9 mouse cellular contexts compared by ENCODE assay signal in genomic region chr8:61309530-61310402, GRCm38 (mm10).
DNase-seq lines count a peak whose midpoint lies in the region; ATAC-seq lines count a peak whose summit lies in the region.
"Had no signal": no experiment of that assay in that cellular context is flagged by ENCODE, and none has a peak within 500 bp of the region (broad histone marks: within the 10 kb centered on the region; RNA-seq: fewer than 3 reads in every experiment).

No protein-coding gene starts in this region.

- H3K36me3 ChIP-seq in embryonic facial prominence, embryonic 14.5 days (ENCODE audit: control insufficient read depth, insufficient read depth, low read length): no peaks in the 10 kb centered on the region
- H3K36me3 ChIP-seq in limb, embryonic 10.5 days: no peaks in the 10 kb centered on the region

- H3K9me3 ChIP-seq in embryonic facial prominence, embryonic 14.5 days (ENCODE audit: control insufficient read depth, low read length): no peaks in the 10 kb centered on the region
- H3K9me3 ChIP-seq in limb, embryonic 10.5 days (replicated peaks): no peaks in the 10 kb centered on the region

- H3K9ac ChIP-seq in embryonic facial prominence, embryonic 14.5 days (ENCODE audit: low read depth, low read length): 0 out of 2 replicates have a peak overlapping the region, but pooled peaks have one; percentile 36

- H3K4me3 ChIP-seq in embryonic facial prominence, embryonic 14.5 days (ENCODE audit: low read depth, low read length): peak overlapping the region; percentile 12; the same call in 1 of the 2 replicates
- 0 out of 2 replicates have a peak overlapping the region, but pooled peaks have one; percentile 1 for H3K4me3 ChIP-seq in limb, embryonic 10.5 days

- H3K4me1 ChIP-seq in embryonic facial prominence, embryonic 14.5 days (ENCODE audit: control insufficient read depth, insufficient read depth, low read length): peaks cover 34% of the 10 kb centered on the region
- peaks cover 32% of the 10 kb centered on the region for H3K4me1 ChIP-seq in limb, embryonic 10.5 days

- intact Hi-C loops in heart, postnatal 36 days (cut with DNase I): no loop called here

- peak overlapping the region; percentile 81 for H3K27ac ChIP-seq in embryonic facial prominence, embryonic 14.5 days (replicated peaks; ENCODE audit: low read depth, low read length)
- peak overlapping the region; percentile 57 for H3K27ac ChIP-seq in limb, embryonic 10.5 days

- ATAC-seq in embryonic facial prominence, embryonic 14.5 days (ENCODE audit: low read depth): peak; percentile 53; the same call in 1 of the 2 replicates

- DNase-seq in heart, adult 11 months: peak; percentile 79
- DNase-seq in heart, postnatal 36 days: no peak
- DNase-seq in 3T3-L1 (ENCODE audit: low read depth, low spot score): peak; percentile 9
- no peak for DNase-seq in embryonic facial prominence, embryonic 14.5 days (ENCODE audit: low spot score)
- no peak for DNase-seq in limb, embryonic 10.5 days (ENCODE audit: low spot score)
- no peak for DNase-seq in spleen, adult 12 weeks (ENCODE audit: low spot score)
- no peak for DNase-seq in adrenal gland, adult 8-10 months
- no peak for DNase-seq in spleen, postnatal 4 days (ENCODE audit: low spot score in 2 of 2)
- DNase-seq: lung, postnatal 10 days had no signal

- 20% methylated on average over 20 of the region's 20 CpGs for WGBS in embryonic facial prominence, embryonic 14.5 days
- 36% methylated on average over 20 of the region's 20 CpGs for WGBS in limb, embryonic 10.5 days

- peak overlapping the region; percentile 50 for H3K4me2 ChIP-seq in embryonic facial prominence, embryonic 14.5 days (ENCODE audit: low read depth, low read length)

- no peaks in the 10 kb centered on the region for H3K27me3 ChIP-seq in embryonic facial prominence, embryonic 14.5 days (replicated peaks; ENCODE audit: control insufficient read depth, insufficient read depth, low read length)
- no peaks in the 10 kb centered on the region for H3K27me3 ChIP-seq in limb, embryonic 10.5 days (ENCODE audit: low read depth, poor library complexity, severe bottlenecking)

Comparison
In these comparisons a context has a peak if more than half of its experiments do, and no peak if none do; other contexts are left out.
1. DNase-seq: peak in heart, adult 11 months (single experiment) and 3T3-L1 (single experiment); none in heart, postnatal 36 days (0 of 2), embryonic facial prominence, embryonic 14.5 days (single experiment), limb, embryonic 10.5 days (single experiment), spleen, adult 12 weeks (single experiment), adrenal gland, adult 8-10 months (single experiment) and spleen, postnatal 4 days (0 of 2).